Mouse (Mus musculus) kidney, adult 10 weeks (tissue): ENCODE results near the gene Parp11. TPM values are rescaled to one million over a fixed set of nuclear protein-coding genes. Genes with fewer than 3 reads are reported as not detected.

Source experiments
- polyA plus RNA-seq: library from polyadenylated mRNA; stranded (reverse); fragments of 350-450 nt; fragmentation: Illumina TruSeq; extraction: RNeasy Lipid Tissue Mini Kit (QIAGEN cat#74804); gene quantifications from one replicate; pipeline ENCODE4 v1.2.3, GENCODE M21; 2014; ENCODE audit warnings: low read depth, low replicate concordance

The Parp11 gene
- 7.5 TPM for polyA plus RNA-seq

GRCm38 (mm10) chr6:127446436-127446890 lies at the start of gene Parp11:
Parp11 (plus strand) TSS chr6:127446840.

Other genes starting within 250 kb of the Parp11 start
- 0.16 TPM for gene Cracr2a, start 114.5 kb downstream of the Parp11 start, polyA plus RNA-seq